Mouse (Mus musculus) B cell, adult 2 months (primary cell): ENCODE results near the gene Prl4a1.
"Not testable (repeated sequence)": the region's sequence is repeated elsewhere in the genome, so short reads cannot be mapped to it uniquely, and the experiment has no call there.

Experiments used
- DNase-seq, 2 experiments: peaks; one replicate each; pipeline ENCODE4 v3.0.0; 2022

The Prl4a1 gene

GRCm38 (mm10) chr13:28015912-28016311 is at the start of gene Prl4a1:
Gene Prl4a1 (plus strand): TSS chr13:28016212.
- DNase-seq = no peak

DNA sequence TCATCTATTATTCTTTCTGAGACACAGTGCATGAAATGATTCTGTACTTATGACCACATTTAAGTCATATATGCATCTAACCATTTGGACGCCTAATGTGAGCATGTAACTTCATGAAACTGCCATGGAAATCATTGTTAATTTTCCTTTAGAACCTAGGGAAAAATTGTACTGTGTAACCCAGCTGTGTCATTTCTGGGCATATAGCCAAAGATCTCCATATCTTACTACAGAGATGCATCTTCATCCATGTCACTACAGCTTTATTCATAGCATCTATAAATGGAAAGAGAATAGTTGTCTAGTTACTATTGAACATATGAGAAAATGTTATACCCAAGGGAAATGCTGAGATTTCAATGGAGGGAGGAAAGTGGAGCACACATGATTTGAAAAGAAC is 43.1 kb upstream of the Prl4a1 start:
- no peak for DNase-seq

DNA sequence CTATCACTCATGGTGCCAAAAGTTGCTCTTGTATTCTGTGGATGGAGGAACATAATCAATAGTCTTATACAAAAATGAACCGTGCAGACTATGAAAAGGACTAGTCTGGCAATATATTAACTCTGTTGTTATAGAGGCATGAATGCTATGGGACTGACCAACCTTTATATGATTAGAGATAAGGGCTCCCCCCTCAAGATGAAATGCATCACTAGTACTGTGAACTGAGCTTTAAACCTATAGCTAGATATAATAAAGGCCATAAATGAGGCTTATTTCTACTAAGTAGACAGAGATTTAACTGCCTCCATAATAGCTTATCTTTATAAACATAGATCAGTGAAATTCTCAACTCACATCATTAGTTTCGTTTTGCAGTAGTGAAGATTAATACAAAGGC is 41.7 kb upstream of the Prl4a1 start:
- DNase-seq = not testable (repeated sequence)

GRCm38 (mm10) chr13:27977646-27978045 is 38.4 kb upstream of the Prl4a1 start:
- no peak for DNase-seq

DNA sequence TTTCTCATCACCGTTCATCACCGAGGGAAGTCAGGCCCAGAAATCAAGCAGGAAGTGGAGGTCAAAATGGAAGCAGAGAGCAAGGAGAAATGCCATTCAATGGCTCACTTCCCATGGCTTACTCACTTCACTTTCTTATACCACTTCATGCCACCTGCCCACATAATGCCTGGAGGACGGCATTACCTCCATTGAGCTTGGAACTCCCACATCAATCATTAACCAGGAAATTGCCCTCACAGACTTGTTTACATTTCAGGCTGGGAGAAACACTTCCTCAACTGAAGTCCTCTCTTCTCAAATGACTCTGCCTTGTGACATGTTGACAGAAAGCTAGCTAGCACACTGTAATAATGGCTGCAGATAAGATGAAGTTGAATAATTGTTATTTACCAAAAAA is 19.5 kb upstream of the Prl4a1 start:
- DNase-seq = not testable (repeated sequence)

DNA sequence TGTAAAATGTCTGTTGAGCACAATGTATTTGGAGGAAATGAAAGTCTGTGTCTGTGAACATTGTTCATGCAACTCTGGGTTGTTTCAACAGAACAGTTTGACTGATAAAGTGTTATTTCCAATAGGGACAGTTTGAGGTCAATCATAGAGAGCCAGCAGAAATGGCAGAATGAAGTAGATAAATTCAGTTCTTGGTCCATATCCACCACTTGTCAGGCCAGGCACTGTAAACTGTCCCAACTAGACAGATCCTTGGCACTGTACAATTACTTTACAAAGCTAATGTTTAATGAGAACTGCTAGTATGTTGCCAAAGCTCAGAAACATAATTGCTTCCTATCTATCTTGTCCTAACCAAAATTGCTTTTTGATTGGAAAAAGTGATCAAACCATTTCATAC is 13.3 kb downstream of the Prl4a1 start:
- no peak for DNase-seq

GRCm38 (mm10) chr13:28069315-28069714 is 53.3 kb downstream of the Prl4a1 start:
- DNase-seq = no peak
